Mouse (Mus musculus): ENCODE data around the gene Olfr978. TPM values are rescaled to one million over a fixed set of nuclear protein-coding genes. Genes with fewer than 3 reads are reported as not detected.

The Olfr978 gene
- not detected for polyA plus RNA-seq (2017; shearing (Covaris generic))

DNA sequence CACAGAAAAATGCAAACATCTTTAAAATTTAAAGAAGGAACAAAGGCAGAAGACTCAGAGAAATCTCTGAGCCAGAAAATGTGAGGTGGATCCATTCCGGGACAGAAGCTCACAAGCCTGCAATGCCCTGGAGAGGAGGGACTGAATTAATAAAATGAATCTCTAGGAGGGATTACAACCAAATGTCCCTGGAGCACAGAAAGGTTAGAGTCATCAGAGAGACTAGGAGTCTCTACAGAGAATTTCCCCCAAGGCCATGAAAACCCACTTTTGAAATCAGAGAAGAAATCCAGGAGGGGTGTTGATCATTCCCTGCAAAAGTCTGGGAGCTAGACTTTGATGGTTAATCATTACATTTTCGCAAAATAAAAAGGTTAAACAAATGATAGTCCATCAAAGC, at the start of gene Olfr978:
Gene Olfr978, plus strand, starts transcription at position 301 of the 400 bp plus-strand sequence.

DNA sequence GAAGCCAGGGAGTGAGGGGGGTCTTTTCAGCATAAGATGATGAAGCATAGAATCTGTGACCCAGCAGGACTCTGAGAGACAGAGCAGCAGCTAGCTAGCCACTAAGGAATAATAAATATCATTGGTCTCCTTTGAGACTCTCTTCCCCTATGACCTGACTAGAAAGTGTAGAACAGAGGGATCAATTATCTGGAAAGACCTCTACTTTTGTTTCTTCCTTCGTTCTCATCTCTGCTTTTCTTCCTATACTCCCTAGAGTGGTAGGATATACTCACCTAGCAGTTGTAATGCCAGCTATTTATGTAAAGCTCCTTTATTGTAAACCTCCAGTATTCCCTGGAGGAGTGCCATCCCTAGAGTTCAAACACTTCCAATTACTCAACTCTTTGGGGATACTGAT, 40.0 kb upstream of the Olfr978 start, which contains the start of gene Olfr975:
Gene Olfr975, minus strand, starts transcription at position 101 of the 400 bp plus-strand sequence.

DNA sequence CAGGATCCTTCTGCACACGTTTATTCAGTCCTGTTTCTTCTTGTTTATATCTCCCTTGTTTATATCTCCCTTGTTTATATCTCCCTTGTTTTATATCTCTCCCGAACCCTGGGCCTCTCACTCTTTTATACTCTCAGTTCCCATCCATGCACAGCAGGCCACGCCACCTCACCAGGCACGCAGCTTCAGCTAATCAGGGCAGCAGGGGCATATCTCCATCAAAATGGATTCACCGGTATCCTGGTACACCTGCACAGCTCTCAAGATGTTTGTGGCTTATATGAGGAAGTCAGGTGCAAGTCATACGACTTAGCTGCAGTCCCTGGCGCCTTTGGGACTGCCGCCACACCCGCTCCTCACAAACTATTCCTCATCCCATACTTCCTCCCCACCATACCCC, 30.9 kb upstream of the Olfr978 start, which contains the start of gene Olfr976:
Gene Olfr976, minus strand, starts transcription at position 101 of the 400 bp plus-strand sequence.

DNA sequence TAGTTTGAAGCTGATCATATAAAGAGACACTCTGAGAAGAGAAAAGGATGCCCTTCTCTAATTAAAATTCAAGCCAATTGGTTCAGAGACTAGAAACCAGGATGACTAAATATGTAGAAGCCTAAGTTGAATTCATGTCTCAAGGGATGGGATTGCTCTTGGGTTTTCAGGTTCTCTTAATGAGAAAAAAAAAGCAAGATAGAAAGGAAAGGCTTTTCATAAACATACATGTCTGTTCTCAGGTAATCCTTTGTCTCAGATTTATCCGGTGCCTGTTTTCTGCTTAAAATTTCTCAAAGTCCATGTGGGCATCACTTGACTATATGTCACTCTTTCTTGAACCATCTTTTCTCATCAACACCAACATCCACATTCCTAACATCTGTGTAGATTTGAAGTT, 11.5 kb downstream of the Olfr978 start, which contains the start of gene Olfr979:
Gene Olfr979, minus strand, starts transcription at position 101 of the 400 bp plus-strand sequence.

DNA sequence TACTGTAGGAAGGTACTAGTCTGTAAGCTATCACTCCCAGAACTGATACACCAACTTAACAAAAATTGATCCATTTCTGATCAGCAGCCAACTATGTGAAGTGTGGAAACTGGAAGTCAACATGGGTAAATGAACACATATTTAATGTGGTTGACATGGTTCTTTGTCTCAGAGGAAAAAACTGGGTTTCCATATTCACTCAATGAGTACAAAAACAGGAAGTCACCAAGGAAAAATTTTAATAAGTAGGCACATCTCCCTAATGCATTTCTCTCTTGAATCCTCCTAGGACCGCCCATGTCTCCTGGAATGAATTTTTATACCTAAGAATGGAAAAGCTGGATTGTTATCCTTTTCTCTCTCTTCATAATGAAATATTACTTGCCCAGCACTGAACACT, 17.6 kb downstream of the Olfr978 start, which contains the start of gene Olfr980:
Gene Olfr980, minus strand, starts transcription at position 101 of the 400 bp plus-strand sequence.

DNA sequence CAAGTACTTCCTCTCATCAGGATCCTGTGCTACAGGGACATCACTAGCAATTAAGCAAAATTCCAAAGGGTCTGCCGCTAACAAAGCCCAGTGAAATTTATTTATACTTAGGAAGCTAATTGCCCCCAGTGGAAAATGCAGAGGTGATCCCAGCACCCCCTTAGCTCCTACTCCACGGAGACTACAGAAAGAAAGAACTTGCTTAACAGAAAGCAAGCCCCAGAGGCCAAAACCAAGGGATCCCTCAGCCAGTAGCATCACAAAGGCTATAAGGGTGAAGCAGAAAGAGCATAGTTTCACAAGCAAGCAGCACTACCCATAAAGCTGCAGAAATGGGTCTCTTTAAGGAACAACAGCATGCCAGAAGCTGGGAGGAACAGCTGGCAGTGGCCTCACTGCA, 29.3 kb downstream of the Olfr978 start, which contains the start of gene Olfr981:
Gene Olfr981, plus strand, starts transcription at position 301 of the 400 bp plus-strand sequence.

Other genes starting within 250 kb of the Olfr978 start
- gene Olfr967, start 245.9 kb upstream of the Olfr978 start, polyA plus RNA-seq (2017; shearing (Covaris generic)) = not detected
- gene Olfr968, start 208.9 kb upstream of the Olfr978 start, polyA plus RNA-seq (2017; shearing (Covaris generic)) = not detected
- not detected for gene Olfr969, start 201.2 kb upstream of the Olfr978 start, polyA plus RNA-seq (2017; shearing (Covaris generic))
- not detected for gene Olfr970, start 183.3 kb upstream of the Olfr978 start, polyA plus RNA-seq (2017; shearing (Covaris generic))
- not detected for gene Olfr971, start 155.2 kb upstream of the Olfr978 start, polyA plus RNA-seq (2017; shearing (Covaris generic))
- not detected for gene Olfr972, start 125.7 kb upstream of the Olfr978 start, polyA plus RNA-seq (2017; shearing (Covaris generic))
- not detected for gene Olfr229, start 84.8 kb upstream of the Olfr978 start, polyA plus RNA-seq (2017; shearing (Covaris generic))
- gene Olfr974, start 54.6 kb upstream of the Olfr978 start, polyA plus RNA-seq (2017; shearing (Covaris generic)) = not detected
- gene Olfr975, start 40.1 kb upstream of the Olfr978 start, polyA plus RNA-seq (2017; shearing (Covaris generic)) = not detected
- not detected for gene Olfr976, start 31.0 kb upstream of the Olfr978 start, polyA plus RNA-seq (2017; shearing (Covaris generic))
- not detected for gene Olfr979, start 11.4 kb downstream of the Olfr978 start, polyA plus RNA-seq (2017; shearing (Covaris generic))
- gene Olfr980, start 17.5 kb downstream of the Olfr978 start, polyA plus RNA-seq (2017; shearing (Covaris generic)) = not detected
- not detected for gene Olfr981, start 29.4 kb downstream of the Olfr978 start, polyA plus RNA-seq (2017; shearing (Covaris generic))
- not detected for gene Olfr982, start 81.7 kb downstream of the Olfr978 start, polyA plus RNA-seq (2017; shearing (Covaris generic))
- gene Olfr983, start 101.5 kb downstream of the Olfr978 start, polyA plus RNA-seq (2017; shearing (Covaris generic)) = not detected
- gene Olfr984, start 122.1 kb downstream of the Olfr978 start, polyA plus RNA-seq (2017; shearing (Covaris generic)) = not detected
- gene Olfr985, start 138.1 kb downstream of the Olfr978 start, polyA plus RNA-seq (2017; shearing (Covaris generic)) = not detected
- not detected for gene Tmem225, start 156.0 kb downstream of the Olfr978 start, polyA plus RNA-seq (2017; shearing (Covaris generic))
- gene Olfr986, start 188.8 kb downstream of the Olfr978 start, polyA plus RNA-seq (2017; shearing (Covaris generic)) = not detected
- 5.3 TPM for gene Zfp202, start 200.2 kb downstream of the Olfr978 start, polyA plus RNA-seq (2017; shearing (Covaris generic))

Measured in activated CD4-positive, CD25-positive, alpha-beta regulatory T cell, adult 9 weeks (primary cell).